Mouse (Mus musculus) cerebellum, adult 2 months (tissue): ENCODE measurements around the gene Cfap300.

Source experiments
- CTCF ChIP-seq: fragments of 200-500 bp; IDR thresholded peaks from 2 replicates; pipeline ENCODE4 v1.5.1; 2011; ENCODE audit warnings: low read depth, mild to moderate bottlenecking, control low read depth, low read length, moderate library complexity, borderline replicate concordance; ENCODE audit not compliant: insufficient read depth
- POLR2A ChIP-seq: fragments of 200-500 bp; IDR thresholded peaks from 2 replicates; pipeline ENCODE4 v1.6.1; 2011; ENCODE audit warnings: low read length, control low read depth, borderline replicate concordance; ENCODE audit not compliant: insufficient read depth

DNA sequence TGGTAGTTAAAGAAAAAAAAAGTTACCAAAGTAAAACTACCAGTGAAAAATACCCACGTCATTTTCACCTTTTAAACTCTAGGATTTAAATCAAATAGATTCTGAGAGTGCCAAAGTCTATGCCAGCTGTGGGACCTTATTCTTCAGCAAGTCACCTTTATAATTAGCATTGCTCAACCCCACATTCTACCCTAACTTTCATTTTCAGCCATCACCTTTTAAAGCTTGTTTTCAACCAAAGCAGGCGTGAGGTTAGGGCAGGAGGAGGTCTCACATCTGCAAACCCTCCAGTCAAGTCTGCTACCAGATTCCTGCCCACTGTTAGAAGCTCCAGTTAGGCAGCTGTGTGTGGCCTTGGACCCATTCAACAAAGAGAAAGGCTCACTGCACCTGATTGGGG lies 70.6 kb downstream of the Cfap300 start:
- TF ChIP-seq CTCF (no peak), POLR2A (no peak)
